In genomic region chr17:35220156-35220952, GRCm38 (mm10) we compare ENCODE assay signal across 10 mouse cellular contexts. TPM values are rescaled to one million over a fixed set of nuclear protein-coding genes. Genes with fewer than 3 reads are reported as not detected.
DNase-seq lines count a peak whose midpoint lies in the region; ATAC-seq and TF ChIP-seq lines count a peak whose summit lies in the region.
"Had no signal": no experiment of that assay in that cellular context is flagged by ENCODE, and none has a peak within 500 bp of the region (broad histone marks: within the 10 kb centered on the region; RNA-seq: fewer than 3 reads in every experiment).

Gm16181 (plus strand) TSS chr17:35220834.

- H3K27me3 ChIP-seq in Patski = no peaks in the 10 kb centered on the region
- H3K27me3 ChIP-seq in liver, embryonic 16.5 days (ENCODE audit: control insufficient read depth, insufficient read depth, low read depth, low read length) = no peaks in the 10 kb centered on the region

- POLR2A ChIA-PET in Patski (lab: Charles Lee) = interaction anchor here (1.1 kb wide), 1 partner anchor 50 kb away, joined by 3 read pairs; no protein-coding TSS in a partner anchor

- TF ChIP-seq CTCF in Patski (IDR thresholded peaks at IDR 0.05) = no peak

- CTCF ChIA-PET in Patski (lab: Charles Lee) = interaction anchor here (1.2 kb wide), 1 partner anchor 11 kb away, joined by 4 read pairs; no protein-coding TSS in a partner anchor

- in situ Hi-C loops in Patski (cut with MboI; ENCODE audit: low pct_unique_long_range_greater_than_20kb) = no loop called here

- no peak within 1 kb of the TSS for H3K4me2 ChIP-seq in liver, embryonic 16.5 days (ENCODE audit: low read depth, low read length)

- H3K9ac ChIP-seq in liver, embryonic 16.5 days (ENCODE audit: low read depth, low read length) = no peak within 1 kb of the TSS

- H3K36me3 ChIP-seq in liver, embryonic 16.5 days (ENCODE audit: control insufficient read depth, insufficient read depth) = peaks cover 3% of the 10 kb centered on the region; the same call in 1 of the 2 replicates

- ATAC-seq in Patski = peak; percentile 18
- ATAC-seq in liver, embryonic 16.5 days (ENCODE audit: low read depth) = no peak

- no peak within 1 kb of the TSS for H3K4me3 ChIP-seq in liver, embryonic 16.5 days (ENCODE audit: low read depth, low read length)

- peaks cover 8% of the 10 kb centered on the region; the same call in 1 of the 2 replicates for H3K4me1 ChIP-seq in liver, embryonic 16.5 days (ENCODE audit: control insufficient read depth, low read depth, low read length)

- H3K27ac ChIP-seq in liver, embryonic 16.5 days (ENCODE audit: low read length) = peak within 1 kb of the TSS; percentile 59

- no peaks in the 10 kb centered on the region for H3K9me3 ChIP-seq in liver, embryonic 16.5 days (replicated peaks; ENCODE audit: control insufficient read depth, low read length)

- DNase-seq in gastrocnemius, postnatal 14 days = peak; percentile 59
- no peak for DNase-seq in gastrocnemius, postnatal 36 days
- DNase-seq in Patski (ENCODE audit: low read depth, low spot score) = no peak
- DNase-seq in heart, postnatal 14 days = peak; percentile 72 to 74
- DNase-seq in c-Kit-positive CD71-positive TER-119-positive erythroid progenitor cells, embryonic 14.5 days (ENCODE audit: low spot score) = no peak
- DNase-seq in ovary, adult 18-20 months (ENCODE audit: low spot score) = no peak
- DNase-seq in thymus, postnatal 25 days = no peak

- 56% methylated on average over 28 of the region's 28 CpGs for WGBS in liver, embryonic 16.5 days (ENCODE audit: insufficient replicate concordance)

- intact Hi-C loops in gastrocnemius, postnatal 14 days (cut with DNase I; ENCODE audit: low total_unique reads) = no loop called here
- intact Hi-C loops in gastrocnemius, postnatal 36 days (cut with DNase I) = no loop called here
- intact Hi-C loops in heart, postnatal 14 days (cut with DNase I) = loop anchor here (2.0 kb wide), 1 partner anchor 24 kb away; no protein-coding TSS in a partner anchor

RNA-seq across cellular contexts. Expression of gene Gm16181, which starts in this region (rescaled TPM):
- not detected for total RNA-seq in gastrocnemius, postnatal 14 days (2021)
- not detected for total RNA-seq in gastrocnemius, postnatal 36 days (2021)
- polyA plus RNA-seq in Patski (2021) = 0.54 TPM
- under 1 TPM in 1 of 2 experiments, not detected in 1; 0.71 TPM for total RNA-seq in heart, postnatal 14 days (2021)
- polyA plus RNA-seq in liver, embryonic 16.5 days (2015; fragmentation: Nextera tagmentation; extraction: Ambion mirVana) = not detected in 2 replicates
- total RNA-seq: common myeloid progenitor, adult 5-6 weeks; left cerebral cortex, postnatal 10 days had no signal

Comparison
In these comparisons a context has a peak if more than half of its experiments do, and no peak if none do; other contexts are left out.
1. Peak in DNase-seq in gastrocnemius, postnatal 14 days; RNA of the gene not detected or under 1 TPM.
2. Peak in ATAC-seq in Patski; RNA of the gene not detected or under 1 TPM.
3. Peak in DNase-seq in heart, postnatal 14 days; RNA of the gene not detected or under 1 TPM.